Mouse (Mus musculus) lung, postnatal 0 days (tissue): ENCODE results near the gene Rpl31. TPM values are rescaled to one million over a fixed set of nuclear protein-coding genes. Genes with fewer than 3 reads are reported as not detected.
A peak's percentile ranks its signal among the peaks of the same experiment; 100 is the strongest.

Experiments used
- ATAC-seq: fragments of 200-750 bp; cut with Nextera tagmentation; 2 replicates; pipeline ENCODE4 v1.8.0; 2017; ENCODE audit warnings: moderate library complexity
- DNase-seq: peaks from one replicate; pipeline ENCODE4 v3.0.0-alpha.2; 2016; ENCODE audit warnings: low spot score
- H3K27ac ChIP-seq: fragments of 300-500 bp; sonication (generic); 2 replicates; pipeline ENCODE4 v1.5.1; 2014; ENCODE audit warnings: antibody characterized with exemption, mild to moderate bottlenecking, low read length, mixed read lengths
- H3K27me3 ChIP-seq: fragments of 300-500 bp; sonication (generic); replicated peaks from 2 replicates; pipeline ENCODE4 v1.6.1; 2014; ENCODE audit warnings: low read length, mixed read lengths; ENCODE audit not compliant: insufficient read depth
- H3K36me3 ChIP-seq: fragments of 300-500 bp; sonication (generic); 2 replicates; pipeline ENCODE4 v1.6.1; 2014; ENCODE audit warnings: low read length, mixed read lengths; ENCODE audit not compliant: insufficient read depth
- H3K4me1 ChIP-seq: fragments of 300-500 bp; sonication (generic); 2 replicates; pipeline ENCODE4 v1.6.1; 2014; ENCODE audit warnings: antibody characterized with exemption, low read depth, low read length, mixed read lengths; ENCODE audit not compliant: insufficient read depth
- H3K4me2 ChIP-seq: fragments of 300-500 bp; sonication (generic); replicated peaks from 2 replicates; pipeline ENCODE4 v1.6.1; 2014; ENCODE audit warnings: low read depth, mild to moderate bottlenecking, low read length, moderate library complexity, mixed read lengths
- H3K4me3 ChIP-seq: fragments of 300-500 bp; sonication (generic); 2 replicates; pipeline ENCODE4 v1.5.1; 2014; ENCODE audit warnings: low read depth, low read length
- H3K9ac ChIP-seq: fragments of 300-500 bp; sonication (generic); replicated peaks from 2 replicates; pipeline ENCODE4 v1.6.1; 2014; ENCODE audit warnings: low read depth, mild to moderate bottlenecking
- H3K9me3 ChIP-seq: fragments of 300-500 bp; sonication (generic); 2 replicates; pipeline ENCODE4 v1.6.1; 2016; ENCODE audit warnings: low read length, mixed read lengths
- CTCF ChIP-seq: IDR thresholded peaks from 2 replicates; pipeline ENCODE4 v1.5.1; 2016; ENCODE audit warnings: antibody characterized with exemption, mild to moderate bottlenecking
- EP300 ChIP-seq: IDR thresholded peaks from 2 replicates; pipeline ENCODE4 v1.6.1; 2016; ENCODE audit warnings: antibody characterized with exemption, mild to moderate bottlenecking, control low read depth
- WGBS: fragments of 180-500 bp; shearing (Covaris S2); extraction: QIAGEN DNeasy Blood & Tissue Kit; methylation state at CpG from one replicate; pipeline ENCODE4 v1.1.7; 2014; 5-methylcytosine and 5-hydroxymethylcytosine counted together
- polyA plus RNA-seq: library from polyadenylated mRNA; unstranded; fragments of >200 nt; fragmentation: Nextera tagmentation; extraction: Ambion mirVana; gene quantifications from 2 replicates; pipeline ENCODE4 v1.2.1, GENCODE M21; 2015

The Rpl31 gene
- 379 and 423 TPM in 2 replicates for polyA plus RNA-seq

DNA sequence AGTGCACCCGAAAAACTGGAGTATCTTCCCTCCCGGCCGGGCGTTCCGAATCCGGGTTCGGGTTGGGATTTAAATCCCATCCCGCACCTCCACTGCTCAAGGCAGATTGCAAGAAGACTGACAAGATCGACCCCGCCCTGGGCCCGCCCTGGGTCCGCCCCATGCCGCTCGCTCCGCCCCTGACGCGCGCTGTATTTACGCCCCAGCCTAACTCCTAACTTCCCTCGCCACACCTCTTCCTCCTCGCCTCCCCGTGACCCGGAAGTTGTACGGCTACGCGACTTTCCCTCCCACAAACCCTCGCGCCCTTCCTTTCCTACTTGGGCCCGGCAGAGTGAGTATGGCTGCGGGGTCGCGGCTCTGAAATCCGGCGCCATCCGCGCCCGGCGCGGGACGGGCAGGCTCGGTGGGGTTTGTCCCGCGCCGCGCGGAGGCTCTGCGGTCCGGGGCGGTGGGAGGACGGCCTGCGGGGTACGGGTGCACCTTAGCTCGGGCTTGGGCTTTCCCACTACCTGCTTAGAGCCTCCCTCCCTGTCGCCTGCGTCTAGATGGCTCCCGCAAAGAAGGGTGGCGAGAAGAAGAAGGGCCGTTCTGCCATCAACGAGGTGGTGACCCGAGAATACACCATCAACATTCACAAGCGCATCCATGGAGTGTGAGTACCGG lies at the start of gene Rpl31:
Rpl31 (plus strand) TSS at position 242 of the 666 bp plus-strand sequence.
- peak within 1 kb of the TSS; percentile 81 for H3K4me3 ChIP-seq
- H3K9ac ChIP-seq, result peak within 1 kb of the TSS; percentile 94
- TF ChIP-seq EP300 (no peak), CTCF (no peak)
- ATAC-seq, result peak; percentile 100
- H3K4me2 ChIP-seq, result peak within 1 kb of the TSS; percentile 67
- peak within 1 kb of the TSS; percentile 89 for H3K27ac ChIP-seq
- no peaks in the 10 kb centered on the region for H3K9me3 ChIP-seq
- under 1% methylated on average over 55 of the region's 62 CpGs for WGBS
- H3K36me3 ChIP-seq, result peaks cover 29% of the 10 kb centered on the region
- DNase-seq, result peak; percentile 99
- H3K27me3 ChIP-seq, result no peaks in the 10 kb centered on the region
- H3K4me1 ChIP-seq, result peaks cover 11% of the 10 kb centered on the region

DNA sequence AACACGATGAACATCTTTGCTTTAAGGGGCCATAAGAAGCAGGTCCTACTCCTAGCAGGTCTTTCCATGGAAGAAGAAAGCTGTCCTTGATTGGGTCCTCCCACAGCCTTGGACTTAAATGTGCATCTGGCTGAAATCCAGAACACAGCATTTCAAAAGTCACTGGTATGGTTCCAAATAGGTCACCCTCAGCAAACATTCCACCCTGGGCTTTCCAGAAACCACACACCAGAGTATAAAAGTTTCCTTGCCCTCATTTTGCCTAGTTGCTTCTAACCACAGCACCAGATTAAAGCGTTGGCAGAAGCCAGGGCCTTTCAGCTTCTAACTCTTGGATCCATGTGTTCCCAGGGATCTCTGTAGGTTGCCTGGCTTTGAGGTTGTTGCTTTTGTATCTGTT lies 49.7 kb upstream of the Rpl31 start:
- H3K36me3 ChIP-seq, result no peaks in the 10 kb centered on the region
- H3K4me2 ChIP-seq, result no peak overlapping the region
- no peaks in the 10 kb centered on the region for H3K27me3 ChIP-seq
- peak overlapping the region; percentile 65 for H3K27ac ChIP-seq
- ATAC-seq (peak; percentile 62), DNase-seq (peak; percentile 88)
- peaks cover 16% of the 10 kb centered on the region; the same call in 1 of the 2 replicates for H3K4me1 ChIP-seq
- peak; percentile 38; the same call in 1 of the 2 replicates for TF ChIP-seq EP300
- no peak for TF ChIP-seq CTCF
- H3K9me3 ChIP-seq, result no peaks in the 10 kb centered on the region
- H3K4me3 ChIP-seq, result no peak overlapping the region
- H3K9ac ChIP-seq, result no peak overlapping the region
- 57% methylated on average over 2 of the region's 2 CpGs for WGBS

GRCm38 (mm10) chr1:39318870-39319269 lies 48.8 kb upstream of the Rpl31 start:
- no peak overlapping the region for H3K4me3 ChIP-seq
- TF ChIP-seq EP300 (no peak), CTCF (no peak)
- H3K27me3 ChIP-seq, result no peaks in the 10 kb centered on the region
- H3K27ac ChIP-seq, result no peak overlapping the region
- DNase-seq (no peak), ATAC-seq (no peak)
- H3K9me3 ChIP-seq, result no peaks in the 10 kb centered on the region
- H3K9ac ChIP-seq, result no peak overlapping the region
- H3K36me3 ChIP-seq, result no peaks in the 10 kb centered on the region
- H3K4me2 ChIP-seq, result no peak overlapping the region
- peaks cover 16% of the 10 kb centered on the region; the same call in 1 of the 2 replicates for H3K4me1 ChIP-seq
- WGBS, result 37% methylated on average over 7 of the region's 7 CpGs

DNA sequence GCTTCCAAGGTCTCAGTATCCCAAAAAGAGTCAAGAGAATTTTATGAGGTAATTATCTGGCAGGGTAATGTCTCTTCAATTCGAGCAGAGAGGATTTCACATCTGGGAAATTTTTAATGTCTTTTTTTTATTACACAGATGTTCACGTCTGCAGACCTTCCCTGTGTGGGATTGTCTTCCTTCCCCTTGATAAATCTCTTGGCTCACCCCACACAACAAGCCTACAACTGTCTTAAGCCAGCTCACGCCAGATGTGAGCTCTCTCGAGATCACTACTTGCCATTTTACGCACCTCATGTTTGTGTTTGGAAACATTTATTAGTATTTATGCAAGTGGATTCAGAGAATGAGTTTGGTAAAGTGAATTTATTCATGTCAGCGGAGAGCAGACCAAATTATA lies 45.7 kb upstream of the Rpl31 start:
- no peaks in the 10 kb centered on the region for H3K9me3 ChIP-seq
- TF ChIP-seq CTCF (no peak), EP300 (no peak)
- no peak for DNase-seq
- no peaks in the 10 kb centered on the region for H3K27me3 ChIP-seq
- peaks cover 12% of the 10 kb centered on the region; the same call in 1 of the 2 replicates for H3K4me1 ChIP-seq
- H3K36me3 ChIP-seq, result no peaks in the 10 kb centered on the region
- no peak overlapping the region for H3K4me3 ChIP-seq
- no peak overlapping the region for H3K9ac ChIP-seq
- ATAC-seq, result no peak
- WGBS, result 69% methylated on average over 6 of the region's 6 CpGs
- H3K4me2 ChIP-seq, result no peak overlapping the region
- H3K27ac ChIP-seq, result no peak overlapping the region

- no peaks in the 10 kb centered on the region for H3K27me3 ChIP-seq
- H3K9ac ChIP-seq, result no peak overlapping the region
- no peaks in the 10 kb centered on the region for H3K9me3 ChIP-seq
- no peak overlapping the region for H3K27ac ChIP-seq
- no peak for TF ChIP-seq EP300
- TF ChIP-seq CTCF, result no peak
- no peak for ATAC-seq
- no peaks in the 10 kb centered on the region for H3K36me3 ChIP-seq
- WGBS, result 69% methylated on average over 6 of the region's 6 CpGs
- no peaks in the 10 kb centered on the region for H3K4me1 ChIP-seq
- H3K4me2 ChIP-seq, result no peak overlapping the region
- H3K4me3 ChIP-seq, result no peak overlapping the region
- DNase-seq, result no peak
Measured at GRCm38 (mm10) chr1:39325228-39325627, 42.4 kb upstream of the Rpl31 start.

GRCm38 (mm10) chr1:39327546-39327945 lies 40.1 kb upstream of the Rpl31 start:
- 69% methylated on average over 7 of the region's 7 CpGs for WGBS
- H3K27me3 ChIP-seq, result no peaks in the 10 kb centered on the region
- H3K27ac ChIP-seq, result no peak overlapping the region
- no peak for DNase-seq
- no peaks in the 10 kb centered on the region for H3K4me1 ChIP-seq
- H3K4me2 ChIP-seq, result no peak overlapping the region
- no peak overlapping the region for H3K9ac ChIP-seq
- ATAC-seq, result no peak
- no peaks in the 10 kb centered on the region for H3K36me3 ChIP-seq
- no peak overlapping the region for H3K4me3 ChIP-seq
- TF ChIP-seq CTCF (no peak), EP300 (no peak)
- no peaks in the 10 kb centered on the region for H3K9me3 ChIP-seq
